Mouse (Mus musculus) ES-Bruce4 (cell line): ENCODE data around the gene Plch1.

Source experiments
- CTCF ChIP-seq: IDR thresholded peaks from one replicate; pipeline ENCODE4 v1.8.1; 2011; ENCODE audit warnings: low read depth, low read length
- EP300 ChIP-seq: IDR thresholded peaks from 2 replicates; pipeline ENCODE4 v1.6.1; 2011; ENCODE audit warnings: low read depth, low read length; ENCODE audit not compliant: insufficient read depth
- POLR2A ChIP-seq: IDR thresholded peaks from one replicate; pipeline ENCODE4 v1.8.1; 2011; ENCODE audit warnings: low read length; ENCODE audit not compliant: insufficient read depth

GRCm38 (mm10) chr3:63836937-63837632 is 62.2 kb downstream of the Plch1 start:
- TF ChIP-seq POLR2A, result no peak
- no peak for TF ChIP-seq CTCF
- no peak for TF ChIP-seq EP300
